Mouse (Mus musculus) embryonic facial prominence, embryonic 11.5 days (tissue): ENCODE data around the gene Zfp456. TPM values are rescaled to one million over a fixed set of nuclear protein-coding genes. Genes with fewer than 3 reads are reported as not detected.
"Not testable (repeated sequence)": the region's sequence is repeated elsewhere in the genome, so short reads cannot be mapped to it uniquely, and the experiment has no call there.

ENCODE experiments used
- ATAC-seq: fragments of 200-750 bp; cut with Nextera tagmentation; replicated peaks from 2 replicates; pipeline ENCODE4 v1.8.0; 2017; ENCODE audit warnings: low read depth; ENCODE audit not compliant: insufficient number of reproducible peaks, low FRiP score, low TSS enrichment
- DNase-seq: peaks from one replicate; pipeline ENCODE4 v3.0.0-alpha.2; 2015; ENCODE audit warnings: low spot score
- H3K27ac ChIP-seq: fragments of 300-500 bp; sonication (generic); replicated peaks from 2 replicates; pipeline ENCODE4 v1.5.1; 2014; ENCODE audit warnings: mild to moderate bottlenecking, low read depth, low read length, control low read depth
- H3K27me3 ChIP-seq: fragments of 300-500 bp; sonication (generic); 2 replicates; pipeline ENCODE4 v1.6.1; 2014; ENCODE audit warnings: mild to moderate bottlenecking, low read length, moderate library complexity, mixed read lengths; ENCODE audit not compliant: control insufficient read depth, insufficient read depth
- H3K36me3 ChIP-seq: fragments of 300-500 bp; sonication (generic); replicated peaks from 2 replicates; pipeline ENCODE4 v1.6.1; 2014; ENCODE audit warnings: low read depth, mild to moderate bottlenecking, low read length, moderate library complexity, mixed read lengths; ENCODE audit not compliant: control insufficient read depth, insufficient read depth
- H3K4me1 ChIP-seq: fragments of 300-500 bp; sonication (generic); 2 replicates; pipeline ENCODE4 v1.6.1; 2014; ENCODE audit warnings: low read length, mixed read lengths; ENCODE audit not compliant: control insufficient read depth, insufficient read depth
- H3K4me2 ChIP-seq: fragments of 300-500 bp; sonication (generic); 2 replicates; pipeline ENCODE4 v1.6.1; 2014; ENCODE audit warnings: low read depth, mild to moderate bottlenecking, control low read depth, low read length, moderate library complexity
- H3K4me3 ChIP-seq: fragments of 300-500 bp; sonication (generic); 2 replicates; pipeline ENCODE4 v1.5.1; 2014; ENCODE audit warnings: low read depth, low read length, control low read depth
- H3K9ac ChIP-seq: fragments of 300-500 bp; sonication (generic); replicated peaks from 2 replicates; pipeline ENCODE4 v1.6.1; 2014; ENCODE audit warnings: mild to moderate bottlenecking, control low read depth, low read length
- H3K9me3 ChIP-seq: fragments of 300-500 bp; sonication (generic); replicated peaks from 2 replicates; pipeline ENCODE4 v1.6.1; 2016; ENCODE audit warnings: mild to moderate bottlenecking, low read length, inconsistent platforms, mixed read lengths; ENCODE audit not compliant: control insufficient read depth
- WGBS: fragments of 180-500 bp; shearing (Covaris S2); extraction: QIAGEN DNeasy Blood & Tissue Kit; methylation state at CpG from one replicate; pipeline ENCODE4 v1.1.7; 2014; 5-methylcytosine and 5-hydroxymethylcytosine counted together
- polyA plus RNA-seq: library from polyadenylated mRNA; unstranded; fragments of >200 nt; fragmentation: Nextera tagmentation; extraction: Ambion mirVana; gene quantifications from 2 replicates; pipeline ENCODE4 v1.2.1, GENCODE M21; 2014

Zfp456 gene
- polyA plus RNA-seq, result 0.94 and 1.4 TPM in 2 replicates

GRCm38 (mm10) chr13:67375050-67375911 is at the start of gene Zfp456, which contains the start of gene Gm28041:
Gene Zfp456 (minus strand): TSS chr13:67375810.
Gene Gm28041 (minus strand): TSS chr13:67375733.
- 17% methylated on average over 14 of the region's 15 CpGs for WGBS
- peak within 1 kb of the TSS; percentile 53 for H3K4me2 ChIP-seq
- not testable (repeated sequence) for H3K9me3 ChIP-seq, H3K27ac ChIP-seq, H3K27me3 ChIP-seq, H3K36me3 ChIP-seq, H3K9ac ChIP-seq, H3K4me1 ChIP-seq
- DNase-seq, result peak; percentile 83
- peak; percentile 92 for ATAC-seq
- peak within 1 kb of the TSS; percentile 33 for H3K4me3 ChIP-seq

- H3K9ac ChIP-seq, H3K27me3 ChIP-seq, DNase-seq, H3K27ac ChIP-seq, H3K9me3 ChIP-seq, H3K4me1 ChIP-seq, H3K36me3 ChIP-seq, ATAC-seq, H3K4me2 ChIP-seq, H3K4me3 ChIP-seq: not testable (repeated sequence)
- 73% methylated on average over 2 of the region's 2 CpGs for WGBS
Measured at GRCm38 (mm10) chr13:67422532-67422931, 46.9 kb upstream of the Zfp456 start.

GRCm38 (mm10) chr13:67421207-67421857 is 45.7 kb upstream of the Zfp456 start, which contains the start of gene Zfp459:
Gene Zfp459 (minus strand): TSS chr13:67421418.
- Histone ChIP-seq H3K27me3 (no peaks in the 10 kb centered on the region), H3K4me3 (peak within 1 kb of the TSS; percentile 54), H3K9me3 (no peaks in the 10 kb centered on the region), H3K4me1 (no peaks in the 10 kb centered on the region), H3K27ac (no peak within 1 kb of the TSS), H3K9ac (peak within 1 kb of the TSS; percentile 48), H3K36me3 (no peaks in the 10 kb centered on the region), H3K4me2 (peak within 1 kb of the TSS; percentile 70)
- peak; percentile 70 for DNase-seq
- WGBS, result 3% methylated on average over 22 of the region's 22 CpGs
- ATAC-seq, result peak; percentile 78

- H3K36me3 ChIP-seq, result no peaks in the 10 kb centered on the region
- peak overlapping the region; percentile 48 for H3K9ac ChIP-seq
- H3K4me2 ChIP-seq, result peak overlapping the region; percentile 70
- no peaks in the 10 kb centered on the region for H3K27me3 ChIP-seq
- no peak overlapping the region for H3K27ac ChIP-seq
- H3K4me1 ChIP-seq, result no peaks in the 10 kb centered on the region
- H3K9me3 ChIP-seq, result no peaks in the 10 kb centered on the region
- 32% methylated on average over 11 of the region's 11 CpGs for WGBS
- H3K4me3 ChIP-seq, result peak overlapping the region; percentile 54
- DNase-seq, result no peak
- ATAC-seq, result no peak
Measured at GRCm38 (mm10) chr13:67420558-67421206, 45.1 kb upstream of the Zfp456 start.

- ATAC-seq, result no peak
- no peak overlapping the region for H3K9ac ChIP-seq
Measured at GRCm38 (mm10) chr13:67416811-67417210, 41.2 kb upstream of the Zfp456 start.

GRCm38 (mm10) chr13:67415759-67416158 is 40.1 kb upstream of the Zfp456 start:
- H3K27me3 ChIP-seq, result no peaks in the 10 kb centered on the region
- no peaks in the 10 kb centered on the region for H3K9me3 ChIP-seq
- no peak overlapping the region for H3K27ac ChIP-seq
- no peak for ATAC-seq
- no peak overlapping the region for H3K4me3 ChIP-seq
- no peaks in the 10 kb centered on the region for H3K36me3 ChIP-seq
- no peak overlapping the region for H3K4me2 ChIP-seq
- no peak overlapping the region for H3K9ac ChIP-seq
- 90% methylated on average over 6 of the region's 6 CpGs for WGBS
- DNase-seq, result no peak
- H3K4me1 ChIP-seq, result no peaks in the 10 kb centered on the region

More at GRCm38 (mm10) chr13:67416811-67417210, 41.2 kb upstream of the Zfp456 start:
- Histone ChIP-seq H3K4me2 (no peak overlapping the region), H3K27ac (no peak overlapping the region), H3K4me3 (no peak overlapping the region), H3K36me3 (no peaks in the 10 kb centered on the region), H3K4me1 (no peaks in the 10 kb centered on the region), H3K27me3 (no peaks in the 10 kb centered on the region), H3K9me3 (no peaks in the 10 kb centered on the region)
- DNase-seq, result no peak
- WGBS, result 88% methylated on average over 3 of the region's 3 CpGs

DNA sequence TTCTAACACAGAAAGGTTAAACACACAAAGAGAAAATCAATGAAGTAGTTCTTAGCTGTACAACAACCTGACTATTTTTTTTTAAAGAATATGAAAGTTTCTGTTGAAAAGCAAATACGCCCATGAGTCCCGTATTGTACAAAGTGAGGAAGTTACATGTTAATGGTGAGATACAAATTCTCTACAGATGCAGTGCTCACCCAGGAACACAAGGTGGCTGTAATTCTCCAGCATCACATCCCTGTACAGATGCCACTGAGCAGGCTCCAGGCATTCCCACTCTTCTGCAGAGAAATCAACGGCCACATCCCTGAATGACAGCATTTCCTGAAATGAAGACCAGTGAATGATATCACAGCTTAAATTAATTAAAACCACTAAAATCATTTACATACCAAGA is 38.0 kb upstream of the Zfp456 start:
- not testable (repeated sequence) for H3K36me3 ChIP-seq, ATAC-seq, DNase-seq, H3K27ac ChIP-seq, H3K4me3 ChIP-seq, H3K27me3 ChIP-seq, H3K4me1 ChIP-seq, H3K4me2 ChIP-seq, H3K9ac ChIP-seq, H3K9me3 ChIP-seq
- 79% methylated on average over 3 of the region's 3 CpGs for WGBS
